Mouse (Mus musculus) liver, embryonic 14.5 days (tissue): Measurements from ENCODE around the gene Mndal.

Source experiments
- CTCF ChIP-seq: IDR thresholded peaks from 2 replicates; pipeline ENCODE4 v1.5.1; 2016; ENCODE audit warnings: antibody characterized with exemption, low read depth, control low read depth
- EP300 ChIP-seq: IDR thresholded peaks from 2 replicates; pipeline ENCODE4 v1.6.1; 2016; ENCODE audit warnings: antibody characterized with exemption, low read depth

DNA sequence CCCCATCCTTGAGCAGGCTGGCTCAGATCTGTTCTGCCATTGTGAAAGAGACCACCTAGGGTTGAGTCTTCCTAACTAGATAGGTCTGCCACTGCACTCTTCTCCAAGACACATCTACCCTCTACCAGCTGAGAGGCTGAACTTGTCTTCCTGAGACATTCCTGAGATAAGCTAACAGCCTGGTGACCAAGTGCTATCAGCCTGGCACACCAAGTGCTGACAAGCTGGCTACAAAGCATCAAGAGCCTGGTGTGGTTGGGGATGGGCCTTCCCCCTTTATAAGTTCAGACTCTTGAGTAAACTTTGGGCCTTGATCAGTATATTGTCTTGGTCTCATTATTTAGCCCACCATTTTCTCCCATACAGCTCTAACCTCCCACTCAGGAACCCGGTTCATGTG is 97.5 kb downstream of the Mndal start:
- TF ChIP-seq CTCF (no peak), EP300 (peak; percentile 92)
